Mouse (Mus musculus): ENCODE results near the gene Bag6.

Gene Bag6

DNA sequence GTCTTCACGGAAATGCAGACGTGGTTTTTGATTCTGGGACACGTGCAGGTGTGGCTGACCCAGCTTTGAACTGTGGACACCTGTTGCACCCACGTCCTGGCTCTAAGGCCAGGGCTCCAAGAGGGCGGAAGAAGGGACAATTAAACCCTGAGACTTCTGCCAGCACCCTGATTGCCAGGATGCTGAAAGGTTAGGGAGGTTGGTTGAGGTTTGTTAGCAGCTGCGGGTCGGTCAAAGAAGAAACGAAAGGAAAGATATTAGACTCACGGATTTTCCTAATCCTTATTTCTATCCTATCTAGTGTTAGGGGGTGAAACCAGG, 61.3 kb downstream of the Bag6 start:
- no peak for DNase-seq
